Mouse (Mus musculus) 3134 (cell line): ENCODE data around the gene Tspan32.

Source experiments
- DNase-seq: peaks from one replicate; pipeline ENCODE4 v3.0.0-alpha.2; 2011; ENCODE audit warnings: low spot score; ENCODE audit not compliant: insufficient read length; ENCODE audit errors: extremely low read depth

Tspan32 gene

DNA sequence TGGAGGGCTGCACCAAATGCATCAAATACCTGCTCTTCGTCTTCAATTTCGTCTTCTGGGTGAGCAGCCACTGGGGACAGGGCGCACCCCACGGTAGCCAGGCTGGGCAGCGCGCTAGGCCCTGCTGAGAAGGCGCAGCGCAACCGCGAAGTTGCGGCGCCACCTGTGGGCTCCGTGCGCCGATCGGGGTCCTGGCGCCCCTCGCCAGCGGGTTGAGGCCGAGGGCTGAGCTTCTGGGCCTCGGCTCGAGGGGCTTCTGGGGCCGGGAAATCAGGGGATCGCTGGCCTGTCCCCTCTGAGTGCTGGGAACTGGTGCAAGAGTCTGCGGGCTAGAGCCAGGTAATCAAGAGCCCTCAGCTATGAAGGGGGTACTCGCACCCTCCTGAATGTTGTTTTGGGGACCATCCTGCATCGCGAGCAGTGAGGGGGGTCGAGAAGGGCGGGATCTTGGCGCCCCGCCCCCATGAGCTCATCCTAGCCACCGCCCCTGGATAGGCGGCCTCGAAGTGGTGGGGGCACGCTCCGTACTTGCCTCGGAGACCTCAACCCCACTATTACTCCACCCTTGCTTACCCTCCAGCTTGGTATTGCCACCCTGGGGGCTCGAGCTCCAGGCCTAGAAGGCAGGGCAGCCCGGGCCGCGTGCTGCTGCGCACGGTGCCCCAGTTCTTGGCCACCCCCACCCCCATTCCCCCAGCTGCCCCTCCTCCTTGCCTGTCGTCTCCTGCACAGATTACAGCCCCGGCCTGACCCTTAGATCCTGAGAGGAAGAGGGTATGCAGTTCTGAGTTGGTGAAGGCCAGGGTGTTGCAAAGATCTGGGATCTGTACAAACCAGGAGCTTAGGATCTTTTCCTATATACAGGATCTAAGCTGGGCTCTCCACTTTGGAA is 48.4 kb downstream of the Tspan32 start:
- DNase-seq, result peak; percentile 68

DNA sequence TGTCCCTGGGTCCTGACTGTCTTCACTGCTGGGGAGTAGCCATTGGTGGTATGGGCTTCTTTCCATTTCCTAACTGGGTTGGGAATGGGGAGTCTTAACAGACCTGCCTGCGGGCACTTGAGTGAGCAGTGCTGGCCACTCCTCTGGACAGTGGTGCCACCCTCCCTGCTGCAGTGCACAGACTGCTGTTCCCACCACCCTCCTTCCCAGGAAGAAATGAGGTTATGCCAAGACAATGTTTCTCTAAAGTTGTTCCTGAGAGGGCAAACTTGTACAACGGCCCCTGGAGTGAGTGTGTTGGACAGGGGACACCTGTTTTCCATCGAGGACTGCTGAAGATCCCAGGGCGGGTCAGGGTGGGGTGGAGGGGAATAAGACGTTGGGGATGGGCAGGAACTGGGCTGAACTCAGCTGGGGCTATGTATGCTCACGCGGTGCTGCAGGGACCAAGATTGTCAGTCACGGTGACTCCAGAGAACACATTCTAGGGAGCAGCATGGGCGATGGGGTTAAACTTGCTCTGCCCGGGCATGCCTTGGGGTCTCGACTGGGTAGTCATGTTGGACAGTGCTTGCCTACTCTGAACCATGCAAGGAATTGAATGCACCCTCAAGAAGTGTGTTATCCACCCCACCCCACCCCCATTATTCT is 49.2 kb downstream of the Tspan32 start:
- DNase-seq, result no peak

DNA sequence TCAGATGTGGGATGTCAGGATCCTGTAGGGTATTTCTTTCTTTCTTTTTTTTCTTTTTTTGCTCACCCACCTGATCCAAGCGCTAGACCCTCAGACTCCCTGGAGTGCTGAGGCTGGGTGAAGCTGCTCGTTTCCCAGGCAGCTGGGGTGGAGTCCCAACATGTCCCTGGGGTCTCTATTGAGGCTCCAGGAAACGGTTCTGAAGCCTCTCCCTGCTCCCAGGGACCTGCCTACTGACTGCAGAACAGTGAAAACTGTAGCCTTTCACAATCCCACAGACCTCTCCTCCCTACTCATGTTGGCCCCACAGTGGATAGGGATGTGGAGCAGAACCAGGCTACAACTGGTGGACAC is 49.7 kb downstream of the Tspan32 start:
- no peak for DNase-seq

DNA sequence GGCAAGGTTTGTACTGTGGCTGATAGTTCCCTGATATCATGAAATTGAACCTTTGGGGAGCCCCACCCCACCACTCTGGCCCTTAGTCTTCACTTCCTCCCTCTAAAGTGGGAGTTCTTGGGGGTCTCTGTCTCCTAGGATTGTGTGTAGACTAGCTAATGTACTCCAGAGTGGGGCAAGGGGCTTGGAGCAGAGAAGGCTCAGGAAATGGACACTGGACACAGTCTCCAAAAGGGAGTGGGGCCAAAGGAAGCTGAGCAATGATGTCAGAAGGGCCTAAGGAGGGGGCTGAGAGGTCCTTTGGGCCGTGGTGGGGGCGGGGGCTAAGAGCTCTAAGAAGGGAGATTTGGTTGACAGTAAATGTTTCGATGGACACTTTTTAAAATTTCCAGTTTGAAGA is 50.2 kb downstream of the Tspan32 start:
- no peak for DNase-seq

DNA sequence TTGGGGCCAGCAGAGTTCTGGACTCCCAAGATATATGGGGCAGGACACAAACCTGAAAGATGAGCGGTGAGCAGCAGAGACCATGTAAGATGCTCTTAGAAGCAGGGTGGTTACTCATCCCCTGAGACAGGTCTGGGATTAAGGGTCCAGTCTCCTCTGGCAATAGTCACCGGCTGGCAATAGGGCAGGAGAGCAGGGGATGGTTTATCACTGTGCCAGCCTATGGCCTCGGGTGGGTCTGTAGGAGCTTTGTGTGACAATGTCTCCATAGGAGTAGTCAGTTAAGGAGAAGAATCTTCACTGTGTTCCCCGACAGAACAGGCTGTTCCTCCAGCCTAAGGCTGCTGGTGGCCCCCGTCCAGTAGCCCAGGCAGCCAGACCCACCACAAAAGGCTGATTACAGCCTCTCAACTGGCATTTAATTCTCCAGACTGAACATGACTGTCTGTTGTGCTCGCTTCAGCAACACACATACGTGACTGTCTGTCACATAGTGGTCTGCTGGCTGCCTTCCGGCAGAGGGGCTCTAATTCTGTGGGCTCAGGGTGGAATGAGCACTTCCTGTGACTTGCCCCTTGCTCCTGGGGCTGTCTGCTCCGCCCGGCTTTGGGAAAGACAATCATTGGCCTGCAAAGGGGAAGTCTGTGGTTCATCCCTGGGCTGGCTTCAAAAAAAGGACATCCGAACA is 50.8 kb downstream of the Tspan32 start:
- DNase-seq, result no peak

DNA sequence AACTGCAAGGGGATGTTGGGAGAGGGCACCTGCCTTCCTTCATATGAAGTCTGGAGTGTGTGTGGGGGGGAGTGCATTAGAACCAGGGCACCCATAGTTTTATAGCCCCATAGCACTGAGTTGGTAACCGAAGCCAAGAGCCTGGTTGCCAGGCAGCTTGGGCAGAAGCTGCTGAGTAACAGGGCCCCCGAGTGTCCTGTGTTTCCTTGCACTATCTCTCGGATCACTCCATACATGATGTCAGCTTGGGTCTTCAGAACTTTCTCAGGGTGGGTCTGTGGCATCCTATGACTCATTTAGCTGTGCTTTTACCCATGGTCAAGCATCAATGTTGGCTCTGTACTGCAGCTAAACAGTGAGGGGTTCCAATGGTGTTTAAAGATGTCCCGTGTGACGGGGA is 52.2 kb downstream of the Tspan32 start:
- no peak for DNase-seq

DNA sequence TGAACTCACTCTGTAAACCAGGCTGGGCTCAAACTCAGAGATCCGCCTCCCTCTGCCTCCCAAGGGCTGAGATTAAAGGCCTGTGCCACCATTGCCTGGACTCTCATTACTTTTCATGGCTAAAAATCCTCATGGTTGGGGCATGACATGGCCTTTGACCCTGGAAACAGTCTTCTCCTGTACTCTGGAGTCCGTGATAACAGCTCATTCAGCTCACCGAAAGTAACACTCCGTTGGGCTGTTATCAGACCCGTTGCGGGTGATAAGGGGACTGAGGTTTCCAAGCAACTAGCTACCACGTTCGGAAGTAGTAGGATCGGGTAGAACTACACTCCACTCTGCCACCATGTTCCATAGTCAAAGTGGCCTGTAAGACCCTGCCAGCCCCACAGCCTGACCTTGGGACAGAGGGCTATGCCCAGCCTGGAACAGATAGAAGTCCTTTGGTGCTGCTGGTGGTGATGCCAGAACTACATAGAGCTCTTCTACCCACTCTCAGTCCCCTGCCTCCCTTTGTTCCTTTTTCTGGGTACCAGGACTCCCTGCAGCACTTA is 52.9 kb downstream of the Tspan32 start:
- DNase-seq, result no peak

DNA sequence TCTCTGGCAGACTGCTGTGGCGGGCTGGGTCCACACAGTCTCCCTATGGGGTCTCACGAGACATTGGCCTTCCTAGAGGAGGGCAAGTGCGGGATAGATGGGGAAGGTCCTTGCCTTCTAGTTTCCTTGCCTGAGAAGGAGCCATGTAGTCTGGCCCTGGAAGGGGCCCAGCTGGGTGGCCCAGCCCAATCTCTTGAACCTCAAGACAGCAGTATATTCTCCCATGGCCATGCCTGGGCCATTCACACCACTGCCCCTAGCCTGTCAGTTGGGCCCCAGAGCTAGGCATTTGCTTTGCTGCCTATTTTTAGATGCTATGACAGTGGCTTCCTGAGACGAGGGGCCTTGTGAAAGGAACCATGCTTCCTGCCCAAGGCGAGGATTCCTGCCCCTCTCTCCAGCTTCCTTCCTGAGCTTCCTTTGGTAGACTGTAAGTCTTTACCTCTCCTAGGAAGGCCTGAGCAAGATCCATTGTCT is 53.4 kb downstream of the Tspan32 start:
- no peak for DNase-seq

DNA sequence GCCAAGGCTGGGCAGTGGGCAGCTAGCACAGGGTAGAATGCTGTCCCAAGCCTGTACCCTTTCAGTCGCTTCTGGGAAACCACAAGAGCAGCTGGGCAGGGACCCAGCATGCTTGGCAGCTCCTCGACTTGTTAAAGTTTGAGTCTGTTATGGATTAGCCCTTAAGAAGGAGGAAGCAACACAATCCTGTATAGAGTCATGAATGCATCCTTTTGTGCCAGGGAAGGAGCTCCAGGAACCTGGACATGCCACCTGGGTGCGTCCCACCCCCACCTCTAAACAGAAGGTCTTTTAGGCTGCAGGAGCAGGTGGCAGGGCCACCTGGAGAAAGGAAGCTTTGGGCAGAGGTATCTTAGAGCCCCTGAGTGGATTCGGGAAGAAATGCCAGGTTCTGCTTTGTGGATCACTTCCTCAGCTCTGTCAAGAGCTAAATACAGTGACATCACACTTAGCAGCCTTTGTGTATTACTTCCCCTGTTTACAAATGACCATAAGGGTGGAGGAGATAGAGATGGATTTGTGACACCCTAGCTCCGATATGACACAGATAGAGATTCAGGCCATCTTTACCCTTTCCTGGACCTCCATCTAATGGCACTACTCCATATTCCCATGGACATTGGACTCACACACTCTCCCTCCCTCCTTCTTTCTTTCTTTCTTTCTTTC is 54.5 kb downstream of the Tspan32 start:
- DNase-seq, result no peak

DNA sequence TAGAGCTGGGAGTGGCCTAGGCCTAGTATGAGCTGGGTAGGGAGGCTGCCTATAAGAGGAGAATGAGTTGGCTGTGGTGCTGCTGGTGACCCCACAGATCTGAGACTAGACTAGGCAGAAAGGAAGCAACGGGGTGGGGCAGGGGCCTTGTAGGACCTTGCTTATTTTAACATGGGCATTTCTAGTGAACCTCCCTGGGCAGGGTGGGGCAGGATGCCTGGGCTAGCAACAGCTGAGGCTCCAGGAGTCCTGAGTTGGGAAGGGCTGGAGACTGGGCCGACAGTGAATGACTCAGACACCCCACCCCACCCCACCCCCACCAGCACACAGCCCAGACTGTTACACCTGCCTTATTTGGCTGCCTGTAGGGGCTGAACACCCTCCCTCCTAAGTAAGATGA is 57.9 kb downstream of the Tspan32 start:
- DNase-seq, result no peak

DNA sequence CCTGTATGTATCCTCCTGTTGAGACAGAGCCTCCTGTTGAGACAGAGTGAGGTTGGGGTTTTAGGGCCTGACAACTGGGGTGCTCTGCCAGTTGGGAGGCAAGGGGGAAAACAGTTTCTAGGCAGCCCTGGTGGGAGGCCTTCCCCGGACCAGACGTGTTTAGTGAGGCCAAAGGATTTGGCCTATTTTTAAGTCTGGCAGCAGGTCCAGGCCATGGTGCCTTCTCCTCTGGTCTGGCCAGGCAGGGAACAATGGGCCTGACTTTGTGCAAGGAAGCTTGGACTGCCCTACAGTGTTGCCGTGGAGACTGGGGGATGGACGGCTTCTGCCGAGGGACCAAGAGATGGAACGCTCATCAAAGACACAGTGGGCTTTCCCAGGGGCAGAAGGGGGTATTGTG is 59.4 kb downstream of the Tspan32 start:
- no peak for DNase-seq

DNA sequence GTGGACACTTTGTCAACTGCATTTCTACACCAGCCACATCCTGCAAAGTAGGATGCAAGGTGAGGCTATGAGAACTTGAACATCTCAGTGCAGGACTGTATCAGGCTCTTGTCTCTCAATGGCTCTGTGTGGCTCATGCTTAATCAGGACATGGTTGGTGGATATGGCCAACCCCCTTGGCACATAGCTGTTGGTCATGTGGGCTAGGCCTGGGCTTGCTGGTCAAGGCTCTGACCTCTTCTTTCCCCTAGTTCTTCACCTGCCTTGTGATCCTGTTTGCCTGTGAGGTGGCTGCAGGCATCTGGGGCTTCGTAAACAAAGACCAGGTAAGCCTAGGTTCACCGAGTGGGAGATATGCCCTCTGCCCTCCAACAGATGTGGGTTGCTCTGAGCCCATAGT is 60.8 kb downstream of the Tspan32 start:
- no peak for DNase-seq

DNA sequence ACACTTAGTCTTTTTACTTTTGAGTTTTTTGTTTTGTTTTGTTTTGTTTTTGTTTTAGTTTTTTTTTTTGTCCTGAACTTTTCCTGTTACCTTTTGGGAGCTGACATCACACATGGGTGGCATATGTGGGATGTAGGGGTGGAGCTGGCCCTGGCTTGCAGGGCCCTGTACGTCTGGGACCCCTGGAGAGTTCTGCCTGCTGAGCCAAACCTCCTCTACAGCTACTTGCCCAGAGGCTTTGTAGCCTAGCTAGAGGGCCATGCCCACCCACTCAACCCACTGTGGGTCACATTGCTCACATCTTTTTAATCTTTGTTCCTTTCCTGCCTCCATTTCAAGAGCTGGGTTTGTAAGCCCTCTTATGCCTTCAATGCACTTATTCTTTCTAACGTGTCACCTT is 62.6 kb downstream of the Tspan32 start:
- no peak for DNase-seq

DNA sequence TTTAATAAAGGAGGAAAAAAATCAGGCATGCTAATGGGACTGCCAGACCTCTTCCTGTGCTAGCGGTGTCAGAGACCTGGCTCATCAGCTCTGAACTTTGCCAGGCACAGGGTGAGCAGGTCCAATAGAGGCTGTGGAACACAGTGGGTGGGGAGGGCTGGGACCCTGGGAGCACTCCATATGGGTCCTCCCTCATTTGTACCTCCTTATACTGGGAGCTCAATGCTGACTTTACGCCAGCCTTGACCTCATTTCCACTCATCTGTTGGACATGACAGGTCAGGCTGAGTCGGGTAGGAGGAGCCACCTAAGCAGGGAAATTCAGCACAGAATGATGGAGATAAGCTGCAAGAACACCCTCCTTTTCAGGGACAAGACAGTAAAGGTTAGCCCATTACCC is 63.1 kb downstream of the Tspan32 start:
- no peak for DNase-seq

DNA sequence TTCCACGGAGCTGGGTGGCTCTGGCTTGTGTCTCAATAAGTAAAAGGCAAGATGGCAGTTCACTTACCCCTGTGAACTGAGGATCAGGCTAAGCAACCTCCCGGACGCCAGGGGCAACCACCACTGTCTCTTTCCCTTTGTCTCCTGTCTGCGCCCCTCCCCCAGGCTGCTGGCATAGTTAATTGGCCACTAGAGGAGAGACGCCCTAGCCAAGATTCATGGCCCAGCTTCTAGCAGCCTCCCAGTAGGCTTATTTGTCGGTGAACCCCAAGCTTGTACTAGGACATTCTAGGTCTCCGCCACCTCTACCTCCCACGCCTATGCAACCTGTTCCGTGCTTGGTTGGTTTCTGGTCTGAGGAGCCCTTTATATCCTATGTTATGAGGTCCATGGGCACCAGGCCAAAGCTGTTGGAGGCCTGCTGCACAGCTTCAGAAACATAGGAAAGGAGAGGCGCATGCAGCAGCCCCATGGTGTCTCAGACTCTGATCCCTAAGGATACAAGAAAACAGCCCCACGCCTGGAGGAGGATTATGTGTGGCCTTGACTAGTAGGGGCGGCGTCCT is 63.6 kb downstream of the Tspan32 start:
- no peak for DNase-seq

DNA sequence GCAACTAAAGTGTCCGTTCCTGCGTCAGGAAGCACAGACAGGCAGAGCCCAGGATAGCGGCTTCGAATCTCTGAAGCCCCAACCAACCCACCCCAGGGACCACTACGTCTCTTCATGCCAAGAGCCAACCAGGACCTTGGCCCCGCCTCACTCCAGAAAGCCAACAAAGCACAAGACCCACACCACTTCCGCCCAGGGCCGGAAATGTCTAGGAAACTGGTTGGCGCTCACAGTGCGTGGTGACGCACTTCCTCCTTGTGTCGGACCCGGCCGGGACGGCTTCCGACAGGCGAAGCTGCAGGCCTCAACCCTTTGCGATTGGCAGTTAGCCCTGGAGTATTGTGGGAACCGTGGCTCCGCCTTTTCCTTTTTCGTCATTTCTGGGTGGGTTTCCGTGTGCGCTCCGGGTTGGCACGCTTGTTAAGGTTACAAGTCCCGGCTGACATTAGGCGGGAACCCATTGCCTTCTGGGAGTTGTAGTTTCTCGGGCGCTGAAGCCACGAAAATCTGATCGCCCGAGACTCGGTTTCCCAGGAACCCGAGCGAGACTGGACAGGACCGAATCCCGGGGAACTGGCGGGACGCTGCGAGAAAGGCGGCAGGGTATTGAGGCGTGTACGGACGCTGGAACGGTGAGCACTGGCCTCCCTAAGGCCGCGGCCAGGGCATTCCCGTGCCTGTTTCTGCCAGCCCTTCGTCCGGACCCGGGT is 64.2 kb downstream of the Tspan32 start, which contains the start of gene Tssc4:
TSS of gene Tssc4 (plus strand) at position 368 of the 710 bp plus-strand sequence.
- peak; percentile 88 for DNase-seq
